Mouse (Mus musculus) regulatory T cell (primary cell): Measurements from ENCODE around the gene Prr14.

Experiments
- in situ Hi-C: fragments of 300-600 bp; cut with MboI, MseI; formaldehyde crosslinking; loops from one replicate; pipeline ENCODE4 v1.15.1; 2025; ENCODE audit warnings: high pct_unique_total_duplicates

Gene Prr14

GRCm38 (mm10) chr7:127509830-127510229 lies 50.4 kb downstream of the Prr14 start:
- in situ Hi-C loops = loop anchor here (5.0 kb wide), 1 partner anchor 73 kb away; no protein-coding TSS in a partner anchor

- in situ Hi-C loops = no loop called here
Measured at GRCm38 (mm10) chr7:127511241-127511640, 51.8 kb downstream of the Prr14 start.

- in situ Hi-C loops = no loop called here
Measured at GRCm38 (mm10) chr7:127511808-127512230, 52.4 kb downstream of the Prr14 start, which contains the start of gene Srcap. Srcap (plus strand) TSS chr7:127511983.

- in situ Hi-C loops = no loop called here
Measured at GRCm38 (mm10) chr7:127512231-127513015, 53.0 kb downstream of the Prr14 start.

GRCm38 (mm10) chr7:127513016-127513390 lies 53.6 kb downstream of the Prr14 start:
- in situ Hi-C loops = no loop called here

GRCm38 (mm10) chr7:127513781-127514180 lies 54.4 kb downstream of the Prr14 start:
- in situ Hi-C loops = no loop called here

GRCm38 (mm10) chr7:127515846-127516245 lies 56.4 kb downstream of the Prr14 start:
- in situ Hi-C loops = no loop called here

GRCm38 (mm10) chr7:127516344-127516743 lies 56.9 kb downstream of the Prr14 start:
- in situ Hi-C loops = no loop called here

GRCm38 (mm10) chr7:127519284-127519683 lies 59.9 kb downstream of the Prr14 start, which contains the start of gene Gm42715:
Gm42715 (plus strand) TSS chr7:127519584.
- in situ Hi-C loops = no loop called here
